17 mouse cellular contexts compared by ENCODE assay signal in genomic region chr13:98132951-98133350, GRCm38 (mm10).
A peak's percentile ranks its signal among the peaks of the same experiment; 100 is the strongest.
DNase-seq lines count a peak whose midpoint lies in the region; ATAC-seq lines count a peak whose summit lies in the region.
"Had no signal": no experiment of that assay in that cellular context is flagged by ENCODE, and none has a peak within 500 bp of the region (broad histone marks: within the 10 kb centered on the region; RNA-seq: fewer than 3 reads in every experiment).

No protein-coding gene starts in this region.

- 0 out of 2 replicates have a peak, but pooled peaks have one; percentile 11 for ATAC-seq in megakaryocyte progenitor cell, adult 5-6 weeks (replicated peaks; ENCODE audit: poor library complexity)
- ATAC-seq: CD4-positive, CD25-positive, alpha-beta regulatory T cell, adult 4 months; forebrain, embryonic 15.5 days had no signal

- DNase-seq in 3134 (ENCODE audit: extremely low read depth, insufficient read length, low spot score) (peak; percentile 36), 416B (ENCODE audit: low read depth) (peak; percentile 50)
- DNase-seq in brain, adult 2 months (ENCODE audit: low read depth, low spot score): peak; percentile 37
- DNase-seq in frontal cortex, postnatal 36 days (ENCODE audit: low spot score in 2 of 2): no peak
- no peak for DNase-seq in cerebellum, adult 9-11 months
- no peak for DNase-seq in ovary, adult 18-20 months (ENCODE audit: low spot score)
- DNase-seq: adrenal gland, postnatal 25 days; cerebellum, adult 11-12 months; cerebellum, postnatal 14 days; gastrocnemius, postnatal 14 days; kidney, adult 11 months; layer of hippocampus, adult 9-11 months; left cerebral cortex, postnatal 4 days; thymus, adult 2 months had no signal

Comparison
In these comparisons a context has a peak if more than half of its experiments do, and no peak if none do; other contexts are left out.
1. DNase-seq: peak in 3134 (single experiment), 416B (single experiment) and brain, adult 2 months (single experiment); none in frontal cortex, postnatal 36 days (0 of 2), cerebellum, adult 9-11 months (single experiment) and ovary, adult 18-20 months (single experiment).